Mouse (Mus musculus): ENCODE measurements around the gene Tspoap1.

Tspoap1 gene

DNA sequence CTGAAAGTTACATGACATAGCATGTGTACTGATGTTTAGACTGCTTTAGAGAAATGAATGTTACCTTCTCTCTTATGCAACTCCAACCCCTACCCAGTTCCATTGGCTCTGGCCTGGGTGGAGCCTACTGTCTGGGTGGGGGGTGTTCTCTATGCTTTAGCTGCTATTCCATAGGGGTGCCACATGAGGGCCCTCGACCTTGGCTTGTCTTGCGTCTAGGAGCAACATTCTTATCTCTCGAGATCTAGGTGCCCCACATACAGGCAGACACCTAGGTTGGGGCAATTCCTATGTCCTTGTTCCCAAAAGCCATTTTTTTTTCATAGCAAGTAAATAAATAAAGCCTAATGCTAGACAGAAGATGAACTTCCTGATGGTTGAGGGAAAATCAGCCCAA is 734 bp upstream of the Tspoap1 start:
- no peak for DNase-seq (ENCODE audit: low spot score)

DNA sequence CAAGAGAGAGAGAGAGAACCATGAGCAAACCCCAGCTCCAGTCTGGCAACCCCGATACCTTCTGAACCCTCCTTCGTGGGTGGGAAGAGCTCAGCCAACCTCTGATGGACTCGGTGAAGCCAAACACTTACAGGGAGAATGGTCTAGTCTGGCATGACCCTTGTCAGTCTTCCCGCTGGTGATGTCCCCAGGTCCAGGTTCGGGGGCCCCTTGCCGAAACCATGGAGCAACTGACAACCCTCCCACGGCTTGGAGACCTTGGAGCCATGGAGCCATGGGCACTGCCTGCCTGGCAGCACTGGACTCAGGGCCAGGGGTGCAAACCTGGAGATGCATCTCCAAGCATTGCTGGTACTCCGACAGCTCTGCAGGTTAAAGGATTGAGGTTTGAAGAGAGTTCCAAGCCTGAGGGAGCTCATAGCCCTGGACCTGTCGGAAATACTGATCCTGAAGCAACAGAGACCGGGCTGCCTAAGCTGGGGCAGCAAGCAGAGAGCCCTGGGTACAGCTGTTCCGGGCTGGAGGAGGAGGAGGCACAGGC is 910 bp downstream of the Tspoap1 start:
- no peak for DNase-seq (ENCODE audit: low spot score)

DNA sequence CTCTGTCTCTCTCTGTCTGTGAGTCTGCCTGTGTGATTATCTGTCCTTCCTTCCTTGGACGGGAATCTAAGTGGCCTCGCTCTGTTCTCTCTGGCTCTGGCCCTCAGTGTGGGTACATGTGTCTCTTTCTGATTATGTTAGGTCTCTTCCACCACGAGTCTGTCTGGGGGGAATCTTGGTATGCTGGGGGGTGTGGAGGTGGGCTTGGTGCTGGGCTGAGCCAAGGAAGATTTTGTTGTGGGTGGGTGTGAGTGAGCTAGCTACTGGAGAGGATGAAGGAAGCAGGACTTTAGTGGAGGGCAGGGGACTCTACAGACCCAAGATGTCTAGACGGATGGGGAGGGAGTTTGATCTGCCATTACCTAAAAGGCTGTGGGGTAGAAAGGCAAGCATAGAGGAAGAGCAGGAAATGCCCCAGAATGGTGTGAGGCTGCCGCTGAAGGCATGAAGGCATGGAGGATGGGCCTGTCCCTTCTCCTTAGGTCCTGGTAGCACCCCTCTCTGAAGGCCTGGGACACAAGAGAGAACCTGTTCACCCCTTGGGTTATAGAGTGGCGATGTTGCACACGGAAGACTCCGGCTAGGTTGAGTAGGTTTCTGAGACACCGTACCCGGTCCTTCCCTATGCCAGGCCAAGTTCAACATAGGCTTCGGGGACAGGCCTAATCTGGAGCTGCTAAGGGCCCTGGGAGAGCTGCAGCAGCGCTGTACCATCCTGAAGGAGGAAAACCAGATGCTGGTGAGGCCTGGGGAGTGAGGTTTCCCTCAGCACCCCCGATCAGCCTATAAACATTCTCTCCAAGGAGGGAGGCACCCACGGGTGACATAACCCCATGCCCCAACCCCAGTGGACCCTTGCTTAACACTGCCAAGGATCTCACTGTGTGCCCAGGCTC is 1.7 kb downstream of the Tspoap1 start:
- DNase-seq (ENCODE audit: low spot score) = no peak

DNA sequence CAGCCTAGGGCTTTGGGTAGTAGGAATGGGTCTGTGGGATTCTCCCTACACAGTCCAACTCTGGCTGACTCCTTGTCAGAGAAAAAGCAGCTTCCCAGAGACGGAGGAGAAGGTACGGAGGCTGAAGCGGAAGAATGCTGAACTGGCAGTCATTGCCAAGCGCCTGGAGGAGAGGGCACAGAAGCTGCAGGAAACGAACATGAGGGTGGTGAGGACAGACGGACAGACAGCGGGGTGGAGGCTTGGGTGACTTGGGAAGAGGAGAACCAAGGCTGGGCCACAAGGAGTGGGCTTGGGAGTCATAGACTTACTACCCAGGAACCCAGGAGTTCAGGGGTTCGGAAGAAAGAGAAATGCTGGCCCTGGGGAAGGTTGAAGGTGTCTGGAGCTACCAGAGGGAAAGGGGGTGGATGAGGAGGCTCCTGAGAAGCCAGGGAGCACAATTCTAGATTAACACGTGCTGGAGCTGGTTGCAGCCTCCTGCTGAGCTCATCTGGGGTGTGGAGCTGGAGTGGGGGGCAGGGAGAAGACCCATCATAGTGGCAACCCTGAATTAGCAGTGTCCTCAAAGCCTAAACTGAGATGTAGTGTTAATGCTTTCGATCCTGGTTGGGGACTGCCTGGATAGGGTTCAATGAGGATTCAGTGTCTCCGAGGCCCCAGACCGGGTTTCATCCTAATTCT is 2.5 kb downstream of the Tspoap1 start:
- no peak for DNase-seq (ENCODE audit: low spot score)

DNA sequence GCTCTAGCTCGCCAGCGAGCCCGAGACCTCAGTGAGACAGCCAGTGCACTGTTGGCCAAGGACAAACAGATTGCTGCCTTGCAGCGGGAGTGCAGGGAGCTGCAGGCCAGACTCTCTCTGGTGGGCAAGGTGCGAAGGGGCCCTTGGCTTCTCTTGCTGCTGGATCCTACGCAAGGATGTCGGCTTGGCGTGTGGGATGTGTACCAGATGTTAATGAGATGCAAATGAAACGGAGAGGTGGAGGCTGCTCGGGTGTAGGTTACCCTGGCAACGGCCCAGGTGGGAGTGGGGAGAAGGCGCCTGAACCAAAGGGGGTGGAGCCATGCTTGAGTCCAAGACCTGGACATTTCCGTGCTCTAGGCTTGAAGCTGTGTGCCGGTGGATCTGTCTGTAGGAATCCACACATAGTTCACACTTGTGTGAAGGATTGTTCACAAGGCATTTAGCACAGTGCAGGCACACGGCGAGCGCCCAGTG is 3.2 kb downstream of the Tspoap1 start:
- no peak for DNase-seq (ENCODE audit: low spot score)

DNA sequence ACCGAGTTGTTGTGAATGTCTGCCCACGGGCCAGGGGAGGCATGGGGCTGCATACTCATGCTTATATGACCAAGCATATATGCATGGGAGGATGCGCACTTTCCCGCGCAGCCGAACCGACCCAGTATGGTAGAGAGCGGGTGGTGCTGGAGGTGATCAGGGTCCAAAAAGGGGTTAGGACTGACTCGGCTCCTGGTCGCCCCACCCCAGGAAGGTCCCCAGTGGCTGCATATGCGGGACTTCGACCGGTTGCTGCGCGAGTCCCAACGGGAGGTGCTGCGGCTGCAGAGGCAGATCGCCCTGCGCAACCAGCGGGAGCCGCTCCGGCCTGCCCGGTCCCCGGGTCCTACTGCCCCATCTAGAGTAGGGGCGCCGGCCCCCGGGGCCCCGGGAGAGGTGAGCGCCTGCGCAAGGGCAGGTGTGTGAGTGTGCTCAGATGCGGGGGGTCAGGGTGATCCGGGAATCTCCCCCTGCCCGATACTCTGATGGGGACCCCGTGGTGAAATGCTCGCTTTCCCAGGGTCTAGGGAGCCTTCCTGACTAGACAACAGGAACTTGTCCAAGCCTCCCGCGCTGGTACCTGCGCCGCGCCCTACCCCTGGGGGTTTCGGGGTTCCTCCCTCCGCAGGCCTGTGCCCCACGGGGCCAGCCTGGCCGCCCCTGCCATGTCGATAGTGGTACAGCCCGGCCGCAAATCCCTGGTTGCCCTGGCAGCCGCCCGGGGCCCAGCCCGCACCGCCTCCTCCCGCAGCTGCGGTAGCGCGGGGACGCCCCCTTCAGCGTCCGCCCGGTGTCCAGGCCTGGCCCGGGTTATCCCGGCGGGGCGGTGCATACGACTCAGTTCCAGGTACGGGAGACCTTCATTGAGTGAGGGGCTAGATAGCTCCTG is 3.9 kb downstream of the Tspoap1 start:
- DNase-seq (ENCODE audit: low spot score) = no peak

DNA sequence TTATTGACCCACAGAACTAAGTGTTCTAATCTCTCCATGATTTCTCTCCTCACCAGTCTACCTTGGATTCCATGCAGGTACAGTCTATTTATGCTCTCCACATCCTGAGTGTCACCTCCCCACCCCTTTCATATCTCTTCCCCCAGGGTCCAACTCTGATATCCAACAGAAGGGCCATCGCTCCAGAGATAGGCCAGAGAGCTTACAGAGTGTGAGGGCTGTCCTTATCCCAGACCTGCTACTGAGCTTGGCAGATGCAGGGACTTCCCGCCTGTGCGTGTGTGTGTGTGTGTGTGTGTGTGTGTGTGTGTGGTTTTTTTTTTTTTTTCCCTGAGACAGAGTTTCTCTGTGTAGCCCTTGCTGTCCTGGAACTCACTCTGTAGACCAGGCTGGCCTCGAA is 8.4 kb downstream of the Tspoap1 start:
- DNase-seq (ENCODE audit: low spot score) = no peak

DNA sequence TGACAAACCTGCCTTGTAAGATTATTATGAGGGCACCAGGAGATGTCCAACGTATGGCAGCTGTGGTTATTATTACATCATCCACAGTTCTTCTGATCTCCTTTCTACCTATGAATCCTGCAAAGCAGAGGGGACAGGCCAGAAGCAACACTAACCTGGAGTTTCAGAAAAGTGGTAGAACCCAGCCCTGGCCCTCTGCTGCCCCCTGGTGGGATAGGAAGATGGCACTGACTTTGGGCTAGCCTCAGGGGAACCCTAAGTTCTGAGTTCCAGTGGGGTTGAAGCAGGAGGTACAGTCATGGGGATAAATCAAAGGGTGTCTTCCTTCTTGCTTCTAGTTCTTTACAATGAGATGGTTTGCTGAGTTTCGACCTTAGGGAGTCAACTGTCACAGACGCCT is 10.6 kb downstream of the Tspoap1 start:
- peak; percentile 66 for DNase-seq (ENCODE audit: low spot score)

DNA sequence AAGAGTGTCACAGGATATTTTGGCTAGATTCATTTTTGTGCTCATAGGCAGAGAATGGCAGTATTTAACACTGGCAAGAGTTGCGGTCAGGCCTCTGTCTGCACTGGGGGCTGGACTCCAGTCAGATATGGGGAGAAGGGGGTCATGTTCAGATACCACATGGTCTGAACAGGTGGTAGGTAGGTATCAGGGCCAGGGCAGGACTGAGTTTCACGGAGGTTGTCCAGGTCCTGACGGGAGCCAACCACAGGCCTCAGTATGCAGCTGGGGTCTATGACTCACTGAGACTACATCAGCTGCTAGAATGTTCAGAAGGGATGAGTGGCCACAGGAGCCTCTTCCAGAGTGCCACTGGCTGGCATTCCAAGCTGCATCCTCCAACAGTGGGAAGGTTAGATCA is 12.0 kb downstream of the Tspoap1 start:
- DNase-seq (ENCODE audit: low spot score) = no peak

DNA sequence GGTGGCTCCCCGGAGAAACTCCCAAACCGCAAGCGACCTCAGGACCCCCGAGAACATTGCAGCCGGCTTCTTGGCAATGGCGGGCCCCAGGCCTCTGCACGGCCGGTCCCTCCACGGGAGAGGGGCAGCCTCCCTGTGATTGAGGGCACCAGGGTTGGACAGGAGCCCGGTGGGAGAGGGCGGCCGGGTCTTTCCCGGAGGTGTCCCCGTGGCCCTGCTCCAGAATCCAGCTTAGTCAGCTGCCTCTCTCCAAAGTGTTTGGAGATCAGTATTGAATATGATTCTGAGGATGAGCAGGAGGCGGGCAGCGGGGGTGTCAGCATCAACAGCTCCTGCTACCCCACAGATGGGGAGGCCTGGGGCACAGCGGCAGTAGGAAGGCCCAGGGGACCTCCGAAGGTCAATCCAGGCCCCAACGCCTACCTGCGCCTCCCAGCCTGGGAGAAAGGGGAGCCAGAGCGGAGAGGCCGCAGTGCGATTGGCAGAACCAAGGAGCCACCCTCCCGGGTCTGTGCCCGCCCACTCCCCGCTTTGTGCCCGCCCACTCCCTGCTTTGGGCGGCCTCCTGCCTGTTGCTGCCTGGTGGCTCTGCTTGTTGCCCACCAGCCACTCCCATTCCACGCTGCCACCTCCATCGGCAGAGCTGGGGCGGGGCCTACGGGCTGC is 17.9 kb downstream of the Tspoap1 start:
- peak; percentile 45 for DNase-seq (ENCODE audit: low spot score)

DNA sequence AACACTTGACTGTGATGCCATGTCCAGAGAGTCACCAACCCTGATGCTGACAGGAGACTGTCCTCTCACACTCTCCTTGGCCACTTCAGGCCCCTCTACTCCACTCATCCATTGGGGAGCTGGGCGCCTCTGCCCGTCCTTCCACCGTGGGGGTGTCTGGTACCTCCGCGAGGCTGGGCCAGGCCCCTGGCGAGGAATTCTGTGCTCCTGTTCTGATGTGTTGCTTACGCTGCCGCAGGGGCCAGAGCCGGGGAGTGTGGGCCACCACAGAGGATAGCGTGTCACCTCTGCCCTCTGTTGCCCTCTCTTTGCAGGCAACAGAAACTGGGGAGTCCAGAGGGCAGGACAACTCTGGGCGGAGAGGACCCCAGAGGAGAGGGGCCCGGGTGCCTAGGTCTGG is 18.6 kb downstream of the Tspoap1 start:
- DNase-seq (ENCODE audit: low spot score) = no peak

DNA sequence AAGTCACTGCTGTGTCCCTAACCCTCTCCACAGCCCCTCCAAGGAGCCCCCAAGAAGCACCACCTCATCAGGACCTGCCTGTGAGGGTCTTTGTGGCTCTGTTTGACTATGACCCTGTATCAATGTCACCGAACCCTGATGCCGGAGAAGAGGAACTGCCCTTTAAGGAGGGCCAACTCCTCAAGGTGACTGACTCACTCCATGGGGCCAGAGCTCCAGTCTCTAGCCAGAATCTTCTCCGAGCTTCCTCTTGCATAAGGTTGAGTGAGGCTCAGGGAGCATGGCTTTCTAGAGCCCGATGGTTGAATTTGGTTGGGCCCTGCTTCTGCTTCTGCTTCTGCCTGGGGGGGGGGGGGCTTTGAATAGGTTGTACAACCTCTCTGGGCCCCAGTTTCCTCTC is 19.1 kb downstream of the Tspoap1 start:
- DNase-seq (ENCODE audit: low spot score) = no peak

DNA sequence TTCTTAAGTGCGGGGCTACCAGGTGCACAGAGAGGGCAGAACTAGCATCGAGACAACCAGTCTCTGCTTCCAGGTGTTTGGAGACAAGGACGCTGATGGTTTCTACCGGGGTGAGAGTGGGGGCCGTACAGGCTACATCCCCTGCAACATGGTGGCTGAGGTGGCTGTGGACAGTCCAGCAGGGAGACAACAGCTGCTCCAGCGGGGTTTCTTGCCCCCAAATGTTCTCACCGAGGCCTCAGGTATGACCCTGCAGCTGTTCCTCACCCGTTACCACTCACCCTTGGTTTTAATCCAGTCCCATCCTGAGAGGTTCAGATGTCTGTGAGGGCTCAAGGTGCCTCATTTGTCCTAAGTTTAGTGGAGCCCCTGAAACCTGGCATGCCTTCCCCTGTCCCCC is 19.8 kb downstream of the Tspoap1 start:
- DNase-seq (ENCODE audit: low spot score) = no peak

DNA sequence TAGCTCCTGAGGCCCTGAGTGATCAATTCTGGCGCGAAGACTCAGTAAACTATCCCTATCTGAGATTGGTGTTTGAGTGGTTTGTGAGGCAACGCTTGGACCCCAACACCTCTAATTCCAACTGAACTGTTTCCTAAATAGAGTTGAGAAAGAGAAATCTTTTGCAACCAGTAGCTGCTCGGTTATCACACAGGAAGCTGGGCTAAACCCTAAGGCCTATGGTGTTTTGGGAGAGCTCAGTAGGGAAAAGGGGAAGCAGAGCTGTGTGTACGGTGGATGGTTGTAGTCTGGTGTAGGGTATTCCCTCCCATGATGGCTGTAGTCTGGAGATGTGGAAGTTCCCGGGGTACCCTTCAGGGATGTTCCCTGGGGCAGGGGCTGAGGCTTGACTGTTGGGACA is 29.7 kb downstream of the Tspoap1 start:
- no peak for DNase-seq (ENCODE audit: low spot score)

DNA sequence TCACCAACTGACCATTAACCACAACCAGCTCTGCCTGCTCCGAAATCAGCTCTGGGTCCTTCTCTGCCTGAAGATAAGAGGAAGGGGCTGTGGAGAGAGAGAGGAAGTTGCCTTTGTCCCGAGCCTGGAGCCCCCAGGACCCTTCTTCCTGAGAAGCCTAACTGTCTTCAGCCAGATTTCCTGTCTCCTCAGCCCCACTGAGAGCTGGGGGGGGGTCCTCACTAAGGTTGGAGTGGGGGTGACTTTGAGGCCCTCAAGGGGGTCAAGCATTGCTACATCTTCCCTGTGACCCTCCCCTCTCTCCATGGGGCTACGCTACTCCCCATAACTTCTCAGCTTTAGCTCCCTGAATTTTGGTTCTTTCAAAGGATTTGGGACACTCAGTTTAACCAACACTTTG is 33.1 kb downstream of the Tspoap1 start, which contains the start of gene Mpo:
TSS of gene Mpo (plus strand) at position 122 of the 400 bp plus-strand sequence.
- DNase-seq (ENCODE audit: low spot score) = no peak

DNA sequence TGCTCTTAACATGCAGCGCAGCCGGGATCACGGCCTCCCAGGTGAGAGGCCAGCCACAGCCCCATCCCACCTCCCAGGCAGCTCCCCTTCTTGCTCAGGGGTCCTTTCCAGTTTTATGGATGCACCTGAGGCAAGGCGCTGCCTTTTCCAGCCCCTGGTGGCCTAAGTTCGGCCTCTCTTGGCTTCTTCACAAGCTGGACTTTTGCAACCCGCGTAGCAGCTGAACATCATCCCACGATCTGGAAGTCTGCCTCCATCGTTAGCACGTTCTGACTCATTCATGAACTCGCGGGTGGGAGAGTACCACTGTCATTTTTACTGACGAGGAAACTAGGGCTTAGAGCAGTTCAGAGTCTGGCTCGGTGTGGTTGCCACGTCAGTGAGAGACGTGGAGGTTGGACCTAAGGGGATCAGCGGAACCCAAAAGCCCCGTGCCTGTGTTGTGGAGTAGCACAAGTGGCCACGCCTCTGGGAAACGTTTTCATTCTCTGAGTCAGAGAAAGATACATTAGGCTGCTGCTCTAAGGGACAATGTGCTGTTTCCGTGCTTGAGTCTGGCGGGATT is 41.5 kb downstream of the Tspoap1 start:
- no peak for DNase-seq (ENCODE audit: low spot score)

DNA sequence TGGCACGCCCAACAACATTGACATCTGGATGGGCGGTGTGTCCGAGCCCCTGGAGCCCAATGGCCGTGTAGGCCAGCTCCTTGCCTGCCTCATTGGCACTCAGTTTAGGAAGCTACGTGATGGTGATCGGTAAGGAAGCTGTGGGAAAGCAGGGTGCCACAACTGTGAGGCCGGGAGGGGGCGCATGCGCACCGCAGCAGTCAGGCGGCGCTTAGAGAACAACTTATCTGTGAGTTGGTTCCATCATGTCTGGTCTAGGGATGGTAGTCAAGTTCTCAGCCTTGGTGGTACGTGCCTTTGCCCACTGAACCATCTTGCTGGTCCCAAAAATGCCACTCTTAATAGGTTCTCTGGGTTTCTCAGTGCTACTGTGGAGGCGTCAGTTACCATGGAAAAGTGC is 42.3 kb downstream of the Tspoap1 start:
- DNase-seq (ENCODE audit: low spot score) = no peak

DNA sequence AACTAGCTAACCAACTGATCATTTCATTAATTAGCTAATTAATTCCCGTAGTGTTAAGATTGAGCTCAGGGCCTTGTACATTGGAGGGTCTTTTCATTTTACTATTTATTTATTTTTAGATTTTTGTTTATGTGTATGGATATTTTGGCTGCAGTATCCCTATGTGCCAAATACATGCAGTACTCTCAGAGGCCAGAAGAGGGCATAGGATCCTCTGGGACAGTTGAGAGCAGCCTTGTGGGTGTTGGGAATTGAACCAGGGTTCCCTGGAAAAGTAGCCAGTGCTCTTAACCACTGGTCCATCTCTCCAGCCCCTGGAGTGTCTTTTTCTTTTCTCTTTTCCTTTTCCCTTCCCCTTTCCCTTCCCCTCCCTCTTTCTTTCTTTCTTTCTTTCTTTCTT is 45.1 kb downstream of the Tspoap1 start:
- DNase-seq (ENCODE audit: low spot score) = no peak

DNA sequence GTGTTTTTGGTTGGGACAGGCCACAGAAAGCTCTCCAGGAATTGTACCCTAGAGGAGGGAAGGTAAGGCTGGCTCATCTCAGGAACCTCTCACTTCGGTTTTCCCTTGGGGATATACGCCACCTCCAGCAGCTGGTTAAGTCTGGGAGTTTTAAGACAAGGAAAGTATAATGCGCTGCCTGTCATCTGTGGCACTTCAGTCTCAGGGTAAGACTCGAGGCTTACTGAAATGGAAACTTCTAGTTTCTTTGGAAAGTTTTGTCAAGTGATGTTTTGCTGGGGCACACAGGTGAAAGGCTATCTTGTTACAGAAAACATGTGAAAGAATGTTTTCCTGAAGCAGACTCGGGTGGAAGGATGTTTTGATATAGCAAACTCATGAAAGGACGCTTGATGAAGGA is 47.1 kb downstream of the Tspoap1 start:
- DNase-seq (ENCODE audit: low spot score) = no peak

DNA sequence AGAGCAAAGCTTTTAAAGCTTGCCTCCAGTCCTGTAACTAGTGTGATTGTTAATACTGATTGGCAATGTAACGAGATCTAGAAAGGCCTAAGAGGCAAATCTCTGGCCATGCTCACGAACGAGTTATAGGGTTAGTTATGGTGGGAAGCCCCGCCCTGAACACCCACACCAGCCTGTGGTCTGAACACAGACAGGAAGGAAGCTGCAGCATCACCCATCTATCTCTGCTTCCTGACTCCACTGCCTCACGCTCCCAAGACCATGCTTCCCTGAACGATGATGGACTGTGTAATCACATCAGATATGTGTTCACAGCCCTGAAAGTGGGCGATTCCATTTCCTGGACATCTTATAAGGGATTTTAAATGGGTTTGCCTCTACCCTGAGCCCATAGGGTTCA is 47.9 kb downstream of the Tspoap1 start:
- no peak for DNase-seq (ENCODE audit: low spot score)

DNA sequence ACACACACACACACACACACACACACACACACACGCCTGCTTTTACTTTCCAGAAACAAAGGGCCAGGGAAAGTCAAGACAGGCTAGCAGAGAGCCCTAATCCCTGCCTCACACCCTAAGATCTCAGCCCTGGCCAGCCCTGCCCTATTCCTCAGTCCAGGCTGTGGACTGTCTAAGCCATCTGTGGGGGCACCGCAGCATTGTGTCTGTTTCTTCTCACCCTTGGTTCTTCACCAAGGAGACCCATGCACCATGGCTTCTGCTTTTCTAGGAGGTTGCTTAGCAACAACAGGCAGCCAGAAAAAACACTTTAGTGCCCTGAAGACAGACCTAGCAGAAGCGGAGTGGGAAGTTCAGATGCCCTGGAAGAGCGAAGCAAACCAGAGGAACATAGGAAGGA is 51.1 kb downstream of the Tspoap1 start:
- DNase-seq (ENCODE audit: low spot score) = no peak

All from ovary, postnatal 10 days (tissue).